Mouse (Mus musculus): Measurements from ENCODE around the gene Tmem208. TPM values are rescaled to one million over a fixed set of nuclear protein-coding genes. Genes with fewer than 3 reads are reported as not detected.

Tmem208 gene
- total and polyA plus RNA-seq, 3 experiments: 94.5 to 149 TPM; not detected in 1

DNA sequence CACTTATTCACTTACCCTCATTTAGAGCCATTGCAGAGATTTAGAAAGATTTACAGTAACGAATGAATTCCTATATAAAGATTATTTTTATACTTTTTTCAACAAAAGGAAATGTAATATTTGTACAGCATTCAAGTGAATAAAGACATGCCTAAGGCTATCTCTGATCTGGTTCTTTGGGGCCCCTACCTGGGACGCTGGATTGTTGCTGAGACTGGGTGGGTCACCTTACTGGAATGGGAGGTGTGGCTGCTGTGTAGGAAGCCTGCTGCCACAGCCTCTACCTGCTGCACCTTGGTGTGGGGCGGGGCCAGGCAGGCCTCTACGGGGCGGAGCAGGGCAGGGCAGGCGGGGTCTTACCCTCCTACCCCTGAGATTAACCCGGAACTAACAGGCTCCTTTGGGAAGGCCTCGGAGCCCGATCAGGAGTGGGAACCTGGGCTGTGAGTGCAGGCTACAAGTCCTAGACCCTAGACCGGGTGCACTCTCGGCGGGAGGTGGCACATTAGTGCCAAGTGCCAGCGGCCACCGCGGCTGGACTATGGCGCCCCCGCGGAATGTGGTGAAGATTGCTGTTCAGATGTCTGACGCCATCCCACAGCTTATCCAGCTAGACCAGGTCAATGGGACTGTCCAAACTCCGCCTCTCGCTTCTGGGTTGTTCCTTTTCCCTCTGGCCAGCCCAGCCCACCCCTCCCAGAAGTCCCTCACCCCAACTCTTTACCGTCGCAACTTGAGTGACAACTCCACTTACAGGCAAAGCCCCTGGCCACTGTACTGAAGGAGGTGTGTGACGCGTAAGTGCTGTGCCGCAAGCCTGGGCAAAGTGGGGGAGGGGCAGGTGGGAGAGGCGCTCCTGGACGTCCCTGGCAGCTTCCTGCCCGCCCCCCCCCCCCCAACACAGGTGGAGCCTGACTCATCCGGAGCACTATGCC is 20.7 kb upstream of the Tmem208 start, which contains the start of gene Elmo3:
Gene Elmo3, plus strand, starts transcription at position 391 of the 935 bp plus-strand sequence.
- DNase-seq (ENCODE audit: low read depth, low spot score): peak; percentile 34
- Histone ChIP-seq H3K36me3 (ENCODE audit: control insufficient read depth in 1 of 2, insufficient read depth in 2 of 2, low read length in 2 of 2) (peaks cover 16 to 33% of the 10 kb centered on the region in 2 experiments), H3K79me2 (ENCODE audit: control insufficient read depth, insufficient read depth, low read length, poor library complexity) (peaks cover 7% of the 10 kb centered on the region), H3K4me1 (ENCODE audit: control insufficient read depth in 1 of 2, insufficient read depth in 2 of 2, low read length in 2 of 2) (peaks cover 0 to 29% of the 10 kb centered on the region in 2 experiments; a peak in 3 of 4 replicates), H3K9ac (ENCODE audit: control insufficient read depth, low read depth, low read length, poor library complexity, severe bottlenecking) (no peak within 1 kb of the TSS), H3K27ac (ENCODE audit: control insufficient read depth, low read depth, low read length) (peak within 1 kb of the TSS; percentile 34), H3K27me3 (ENCODE audit: control insufficient read depth in 1 of 2, insufficient read depth in 2 of 2, low read length in 2 of 2) (no peaks in the 10 kb centered on the region), H3K4me3 (ENCODE audit: control insufficient read depth in 1 of 2, insufficient read depth in 1 of 2, low read depth in 2 of 2, low read length in 2 of 2) (no peak within 1 kb of the TSS), H3K9me3 (replicated peaks; ENCODE audit: insufficient read depth, low read length) (no peaks in the 10 kb centered on the region)
- TF ChIP-seq JUND (IDR thresholded peaks at IDR 0.05; ENCODE audit: low read depth, low read length) (no peak), SMC3 (IDR thresholded peaks at IDR 0.05; ENCODE audit: low read depth, low read length) (0 out of 2 replicates have a peak, but pooled peaks have one; percentile 14), CHD2 (IDR thresholded peaks at IDR 0.05; ENCODE audit: low read length) (no peak), POLR2A (IDR thresholded peaks at IDR 0.05; ENCODE audit: control insufficient read depth in 1 of 2, insufficient read depth in 1 of 2, low read depth in 1 of 2, low read length in 2 of 2, poor library complexity in 1 of 2) (peak in 1 of 2 experiments; percentile 40; a peak in 2 of 4 replicates), POLR2AphosphoS2 (IDR thresholded peaks at IDR 0.05; ENCODE audit: low read length) (peak; percentile 97), ZMIZ1 (IDR thresholded peaks at IDR 0.05; ENCODE audit: low read depth, low read length) (peak; percentile 72)

DNA sequence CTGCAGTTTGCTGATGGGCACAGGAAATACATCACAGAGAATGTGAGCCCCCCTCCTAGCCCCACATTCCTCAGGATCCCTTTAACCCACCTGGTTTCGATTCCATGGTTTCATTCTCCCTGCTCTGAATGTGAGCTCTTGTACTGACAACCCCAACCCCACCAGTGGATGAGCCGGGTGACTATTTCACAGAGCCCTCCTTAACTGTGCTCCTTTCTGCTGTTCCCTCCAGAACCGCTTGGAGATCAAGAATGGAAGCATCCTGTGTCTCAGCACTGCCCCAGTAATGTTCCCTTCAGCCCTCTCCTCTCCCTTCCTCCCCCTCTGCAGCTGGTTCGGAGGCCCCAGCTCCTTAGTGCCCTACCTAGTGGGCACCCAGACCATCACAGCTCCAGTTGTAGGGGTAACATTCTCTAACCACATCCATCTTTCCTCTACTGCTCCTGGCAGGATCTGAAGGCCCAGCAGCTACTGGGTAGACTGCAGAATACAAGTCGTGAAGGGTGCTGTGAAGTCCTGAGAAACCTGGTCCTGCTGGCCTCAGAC is 19.9 kb upstream of the Tmem208 start:
- Histone ChIP-seq H3K4me3 (ENCODE audit: control insufficient read depth in 1 of 2, insufficient read depth in 1 of 2, low read depth in 2 of 2, low read length in 2 of 2) (no peak overlapping the region), H3K36me3 (ENCODE audit: control insufficient read depth in 1 of 2, insufficient read depth in 2 of 2, low read length in 2 of 2) (peaks cover 10 to 26% of the 10 kb centered on the region in 2 experiments), H3K9me3 (replicated peaks; ENCODE audit: insufficient read depth, low read length) (no peaks in the 10 kb centered on the region), H3K27me3 (ENCODE audit: control insufficient read depth in 1 of 2, insufficient read depth in 2 of 2, low read length in 2 of 2) (no peaks in the 10 kb centered on the region), H3K27ac (ENCODE audit: control insufficient read depth, low read depth, low read length) (no peak overlapping the region), H3K79me2 (ENCODE audit: control insufficient read depth, insufficient read depth, low read length, poor library complexity) (peaks cover under 1% of the 10 kb centered on the region), H3K4me1 (ENCODE audit: control insufficient read depth in 1 of 2, insufficient read depth in 2 of 2, low read length in 2 of 2) (peaks cover 0 to 24% of the 10 kb centered on the region in 2 experiments; a peak in 3 of 4 replicates), H3K9ac (ENCODE audit: control insufficient read depth, low read depth, low read length, poor library complexity, severe bottlenecking) (no peak overlapping the region)
- DNase-seq (ENCODE audit: low read depth, low spot score): no peak
- no peak for TF ChIP-seq GABPA (IDR thresholded peaks at IDR 0.05; ENCODE audit: low read depth, low read length)
- TF ChIP-seq CTCF (IDR thresholded peaks at IDR 0.05 in 2 of 3, conservative IDR thresholded peaks at IDR 0.05 in 1 of 3; ENCODE audit: control insufficient read depth in 1 of 3, insufficient read depth in 1 of 3, low read depth in 2 of 3, low read length in 3 of 3, poor library complexity in 1 of 3, severe bottlenecking in 1 of 3): no peak
- no peak for TF ChIP-seq SIN3A (IDR thresholded peaks at IDR 0.05; ENCODE audit: low read length)
- TF ChIP-seq TCF12 (IDR thresholded peaks at IDR 0.05; ENCODE audit: low read depth, low read length): no peak
- TF ChIP-seq BHLHE40 (IDR thresholded peaks at IDR 0.05; ENCODE audit: borderline replicate concordance, low read depth, low read length): no peak
- TF ChIP-seq RCOR1 (IDR thresholded peaks at IDR 0.05; ENCODE audit: low read depth, low read length): no peak
- no peak for TF ChIP-seq JUND (IDR thresholded peaks at IDR 0.05; ENCODE audit: low read depth, low read length)
- no peak for TF ChIP-seq GATA1 (IDR thresholded peaks at IDR 0.05; ENCODE audit: low read depth, low read length)
- TF ChIP-seq ZC3H11A (IDR thresholded peaks at IDR 0.05; ENCODE audit: low read depth, low read length): no peak
- no peak for TF ChIP-seq MYC (IDR thresholded peaks at IDR 0.05; ENCODE audit: low read depth, low read length)
- no peak for TF ChIP-seq ZNF384 (IDR thresholded peaks at IDR 0.05; ENCODE audit: low read depth, low read length)
- no peak for TF ChIP-seq MAZ (IDR thresholded peaks at IDR 0.05; ENCODE audit: low read depth, low read length)
